Mouse (Mus musculus) megakaryocyte progenitor cell, adult 5-6 weeks (primary cell): ENCODE data around the gene Clmn. TPM values are rescaled to one million over a fixed set of nuclear protein-coding genes. Genes with fewer than 3 reads are reported as not detected.
"Not testable (repeated sequence)": the region's sequence is repeated elsewhere in the genome, so short reads cannot be mapped to it uniquely, and the experiment has no call there.

ENCODE experiments used
- ATAC-seq: replicated peaks from 2 replicates; pipeline ENCODE4 v1.8.0; 2016; ENCODE audit warnings: mild to moderate bottlenecking, moderate TSS enrichment, inconsistent platforms; ENCODE audit not compliant: poor library complexity
- total RNA-seq, 2 experiments: library from RNA; stranded (forward) in 1 of 2; stranded (reverse) in 1 of 2; fragments of 157-497, 149-512 nt in 1 of 2; fragments of 200-1000 nt in 1 of 2; gene quantifications; 2 replicates each; pipeline versions ENCODE4 v1.2.3 to v1.2.4; 2015 to 2017

The Clmn gene
- total RNA-seq, 2 experiments from 2014 or later: 0.10 TPM; not detected in 1

GRCm38 (mm10) chr12:104765116-104765515, 99.8 kb downstream of the Clmn start:
- ATAC-seq: no peak

GRCm38 (mm10) chr12:104763918-104764317, 101.0 kb downstream of the Clmn start:
- no peak for ATAC-seq

- no peak for ATAC-seq
Observed at GRCm38 (mm10) chr12:104761411-104761810, 103.5 kb downstream of the Clmn start.

GRCm38 (mm10) chr12:104758066-104758465, 106.8 kb downstream of the Clmn start:
- no peak for ATAC-seq

GRCm38 (mm10) chr12:104753686-104754085, 111.2 kb downstream of the Clmn start:
- ATAC-seq: no peak

- peak; percentile 94 for ATAC-seq
Observed at GRCm38 (mm10) chr12:104751814-104752765, 112.8 kb downstream of the Clmn start, which contains the start of gene Dicer1. Dicer1 (minus strand) TSS chr12:104751952.

- ATAC-seq: peak; percentile 13
Observed at GRCm38 (mm10) chr12:104751331-104751813, 113.5 kb downstream of the Clmn start.

GRCm38 (mm10) chr12:104748946-104749345, 115.9 kb downstream of the Clmn start:
- no peak for ATAC-seq

GRCm38 (mm10) chr12:104747252-104747651, 117.6 kb downstream of the Clmn start:
- no peak for ATAC-seq

- no peak for ATAC-seq
Observed at GRCm38 (mm10) chr12:104746601-104747000, 118.3 kb downstream of the Clmn start.

- ATAC-seq: no peak
Observed at GRCm38 (mm10) chr12:104743687-104744086, 121.2 kb downstream of the Clmn start.

- ATAC-seq: peak; percentile 93
Observed at GRCm38 (mm10) chr12:104742247-104742646, 122.6 kb downstream of the Clmn start.

- ATAC-seq: peak; percentile 43
Observed at GRCm38 (mm10) chr12:104740841-104741787, 123.8 kb downstream of the Clmn start.

GRCm38 (mm10) chr12:104738931-104739330, 125.9 kb downstream of the Clmn start:
- ATAC-seq: no peak

- no peak for ATAC-seq
Observed at GRCm38 (mm10) chr12:104738446-104738845, 126.4 kb downstream of the Clmn start.

GRCm38 (mm10) chr12:104737666-104738065, 127.2 kb downstream of the Clmn start:
- no peak for ATAC-seq

- peak; percentile 37 for ATAC-seq
Observed at GRCm38 (mm10) chr12:104735993-104736395, 128.9 kb downstream of the Clmn start.

GRCm38 (mm10) chr12:104733165-104733564, 131.7 kb downstream of the Clmn start:
- peak; percentile 74 for ATAC-seq

- no peak for ATAC-seq
Observed at GRCm38 (mm10) chr12:104731782-104732181, 133.1 kb downstream of the Clmn start.

GRCm38 (mm10) chr12:104726436-104726835, 138.4 kb downstream of the Clmn start:
- ATAC-seq: not testable (repeated sequence)

- no peak for ATAC-seq
Observed at GRCm38 (mm10) chr12:104722056-104722455, 142.8 kb downstream of the Clmn start.
